Mouse (Mus musculus) bone marrow, adult 2 months (tissue): ENCODE results near the gene Tut7. TPM values are rescaled to one million over a fixed set of nuclear protein-coding genes. Genes with fewer than 3 reads are reported as not detected.

ENCODE experiments used
- H3K27ac ChIP-seq: fragments of 200-500 bp; 2 replicates; pipeline ENCODE4 v1.5.1; 2012; ENCODE audit warnings: low read depth, mild to moderate bottlenecking, control low read depth, inconsistent platforms, low read length; ENCODE audit not compliant: control insufficient read depth, poor library complexity, insufficient read depth
- H3K4me1 ChIP-seq: fragments of 200-500 bp; 2 replicates; pipeline ENCODE4 v1.6.1; 2011; ENCODE audit warnings: low read length; ENCODE audit not compliant: control insufficient read depth, insufficient read depth
- H3K4me3 ChIP-seq: fragments of 200-500 bp; replicated peaks from 2 replicates; pipeline ENCODE3; 2011; ENCODE audit warnings: mild to moderate bottlenecking, low read depth, low read length, control low read depth; ENCODE audit not compliant: control insufficient read depth
- CTCF ChIP-seq: fragments of 200-500 bp; IDR thresholded peaks from 2 replicates; pipeline ENCODE4 v1.5.1; 2011; ENCODE audit warnings: low read length, control low read depth; ENCODE audit not compliant: control insufficient read depth, insufficient read depth
- POLR2A ChIP-seq: fragments of 200-500 bp; IDR thresholded peaks from 2 replicates; pipeline ENCODE4 v1.6.1; 2011; ENCODE audit warnings: low read depth, mild to moderate bottlenecking, control low read depth, low read length, borderline replicate concordance; ENCODE audit not compliant: control insufficient read depth
- WGBS: fragments of 180-500 bp; shearing (Covaris S2); methylation state at CpG from one replicate; pipeline ENCODE4 v1.1.7; 2018; 5-methylcytosine and 5-hydroxymethylcytosine counted together
- polyA plus RNA-seq: library from polyadenylated mRNA; stranded (reverse); fragments of >200 nt; gene quantifications from 2 replicates; pipeline ENCODE4 v1.2.4, GENCODE M21; 2011; ENCODE audit warnings: low replicate concordance; ENCODE audit not compliant: missing spikeins, insufficient read depth, insufficient read length

The Tut7 gene
- polyA plus RNA-seq, 1 experiment, result 236 TPM

DNA sequence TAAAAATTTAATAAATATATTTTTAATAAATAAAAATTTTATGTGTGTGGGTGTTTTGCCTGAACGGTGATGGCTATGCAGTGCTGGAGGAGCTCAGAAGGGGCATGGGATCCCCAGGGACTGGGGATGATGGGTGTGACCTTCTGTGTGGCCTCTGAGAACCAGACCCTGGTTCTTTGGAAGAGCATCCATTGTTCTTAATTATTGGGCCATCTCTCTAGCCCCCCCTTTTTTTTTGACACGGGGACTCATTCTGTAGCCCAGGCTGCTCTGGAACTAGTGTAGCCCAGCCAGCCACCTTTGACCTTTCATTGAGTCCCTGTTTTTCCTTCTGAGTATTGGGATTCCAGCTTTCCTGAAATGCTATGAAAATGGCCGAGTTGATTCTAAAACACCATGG is 13.9 kb upstream of the Tut7 start:
- Histone ChIP-seq H3K4me1 (peaks cover 2% of the 10 kb centered on the region; the same call in 1 of the 2 replicates), H3K27ac (no peak overlapping the region), H3K4me3 (no peak overlapping the region)
- WGBS, result 76% methylated on average over 3 of the region's 3 CpGs
- TF ChIP-seq CTCF (no peak), POLR2A (no peak)

DNA sequence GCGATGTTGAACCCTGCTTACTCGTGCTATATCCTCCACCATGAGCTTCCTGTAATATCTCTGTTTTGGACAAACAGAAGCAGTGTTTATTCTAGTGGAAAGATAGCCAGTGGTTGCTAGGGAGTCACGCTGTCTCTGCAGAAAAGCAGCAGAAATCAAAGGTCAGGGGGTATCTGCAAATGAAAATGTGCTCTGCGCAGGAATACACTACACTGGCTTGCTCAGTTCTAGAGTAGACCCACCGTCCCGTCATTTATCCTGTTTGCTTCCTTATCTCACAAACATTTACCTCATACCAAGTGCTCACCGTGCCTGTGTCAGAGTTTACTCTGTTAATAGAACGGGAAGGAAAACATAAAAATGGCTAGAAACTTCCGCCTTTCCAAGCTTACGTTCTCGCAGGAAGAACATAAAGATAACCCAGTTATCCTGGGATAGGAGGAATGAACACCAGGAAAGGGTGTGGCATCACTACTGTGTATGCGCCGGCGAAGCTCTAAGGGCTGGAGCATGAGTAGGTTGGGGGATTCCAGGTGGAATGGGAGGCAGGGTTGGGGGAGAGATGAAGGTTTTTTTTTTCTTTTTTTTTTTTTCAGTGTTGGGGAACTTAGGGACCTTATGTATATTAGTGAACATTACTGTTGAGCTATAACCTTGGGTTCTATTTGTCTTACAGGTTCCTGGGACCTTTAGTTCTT is 13.3 kb upstream of the Tut7 start:
- no peak for TF ChIP-seq CTCF
- TF ChIP-seq POLR2A, result no peak
- Histone ChIP-seq H3K27ac (no peak overlapping the region), H3K4me1 (peaks cover 2% of the 10 kb centered on the region; the same call in 1 of the 2 replicates), H3K4me3 (no peak overlapping the region)
- WGBS, result 48% methylated on average over 14 of the region's 14 CpGs

DNA sequence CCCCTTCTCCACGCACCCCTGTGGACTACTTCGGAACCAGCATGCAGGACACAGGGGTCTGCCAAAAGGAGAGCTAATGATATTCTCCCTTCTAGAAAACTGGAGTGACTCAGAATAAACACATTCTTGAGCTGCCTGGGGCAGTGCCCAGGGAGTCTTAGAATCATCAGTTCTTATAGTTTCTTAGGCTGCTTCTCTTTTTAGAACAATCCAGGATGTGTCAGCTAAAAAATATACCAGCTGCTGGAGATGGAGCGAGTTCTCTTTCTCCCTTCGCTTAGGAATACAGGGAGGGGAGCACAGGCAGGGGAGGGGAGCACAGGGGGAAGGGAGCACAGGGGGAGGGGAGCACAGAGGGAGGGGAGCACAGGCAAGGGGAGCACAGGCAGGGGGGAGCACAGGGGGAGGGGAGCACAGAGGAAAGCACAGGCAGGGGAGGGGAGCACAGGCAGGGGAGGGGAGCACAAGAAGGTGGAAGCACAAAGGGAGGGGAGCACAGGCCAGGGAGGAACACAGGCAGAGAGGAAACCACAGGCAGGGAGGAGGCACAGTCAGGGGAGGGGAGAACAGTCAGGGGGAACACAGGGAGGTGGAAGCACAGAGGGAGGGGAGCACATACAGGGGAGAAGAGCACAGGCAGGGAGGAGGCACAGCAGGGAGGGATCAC is 12.0 kb upstream of the Tut7 start:
- no peak overlapping the region for H3K4me3 ChIP-seq
- 26% methylated on average over 4 of the region's 4 CpGs for WGBS
- no peak overlapping the region for H3K27ac ChIP-seq
- peaks cover 2% of the 10 kb centered on the region; the same call in 1 of the 2 replicates for H3K4me1 ChIP-seq
- TF ChIP-seq CTCF (no peak), POLR2A (no peak)

DNA sequence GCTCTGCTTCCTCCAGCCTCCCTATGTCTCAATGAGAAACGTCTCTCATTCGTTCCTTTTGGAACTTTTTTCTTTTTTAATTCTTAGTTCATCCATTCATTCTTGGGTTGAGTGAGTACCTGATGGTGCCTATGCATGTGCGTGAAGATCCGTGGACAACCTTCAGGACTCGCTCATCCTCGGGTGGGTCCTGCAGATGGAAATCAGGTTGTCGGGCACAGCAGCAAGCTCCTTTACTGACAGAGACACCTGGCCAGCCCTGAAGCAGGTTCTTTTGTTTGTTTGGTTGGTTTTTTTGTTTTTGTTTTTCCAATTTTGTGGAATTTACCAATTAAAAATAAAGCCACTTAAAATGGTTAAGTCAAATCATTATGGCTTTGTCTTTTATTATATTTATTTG is 9.9 kb upstream of the Tut7 start:
- Histone ChIP-seq H3K4me3 (no peak overlapping the region), H3K4me1 (peaks cover 2% of the 10 kb centered on the region; the same call in 1 of the 2 replicates), H3K27ac (no peak overlapping the region)
- no peak for TF ChIP-seq POLR2A
- TF ChIP-seq CTCF, result no peak
- WGBS, result 81% methylated on average over 7 of the region's 7 CpGs

DNA sequence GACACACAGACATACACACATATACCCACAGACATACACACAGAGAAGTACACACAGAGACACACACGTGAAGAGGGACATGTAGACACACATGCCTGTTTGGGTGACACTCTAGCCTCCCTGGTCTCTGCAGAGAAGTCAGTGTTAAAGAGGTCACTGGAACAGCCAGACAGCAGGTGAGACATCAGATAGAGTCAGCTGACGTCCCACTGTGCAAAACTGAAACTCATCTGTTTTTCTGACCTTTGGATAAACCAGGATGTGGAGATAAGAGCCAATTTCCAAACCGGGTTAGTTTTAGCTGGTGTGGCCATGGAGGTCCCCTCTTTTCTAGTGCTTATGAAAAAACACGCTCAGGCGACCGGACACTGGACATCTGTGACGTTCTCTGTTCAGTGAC is 9.5 kb upstream of the Tut7 start:
- 70% methylated on average over 7 of the region's 7 CpGs for WGBS
- TF ChIP-seq POLR2A (no peak), CTCF (no peak)
- no peak overlapping the region for H3K4me3 ChIP-seq
- H3K4me1 ChIP-seq, result peaks cover 2% of the 10 kb centered on the region; the same call in 1 of the 2 replicates
- no peak overlapping the region for H3K27ac ChIP-seq

DNA sequence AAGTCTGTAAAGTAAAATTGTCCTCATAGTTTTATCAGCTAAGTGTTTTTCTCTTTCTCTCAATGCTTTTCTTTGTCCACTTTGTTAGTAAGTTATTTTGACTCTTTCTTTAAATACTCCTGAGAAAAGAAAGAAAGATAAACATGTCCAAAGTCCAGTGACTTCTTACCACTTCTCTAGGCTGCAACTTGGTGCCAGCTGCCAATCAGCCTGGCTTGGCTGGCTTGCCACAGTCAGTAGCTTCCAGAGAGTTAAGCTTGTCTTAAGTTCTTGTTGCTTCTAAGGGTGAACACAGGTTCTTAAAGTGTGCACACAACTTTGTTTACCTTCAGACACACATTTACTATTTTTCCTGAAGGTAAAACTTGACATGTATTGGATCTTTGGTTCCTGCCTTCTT is 3.0 kb upstream of the Tut7 start:
- no peak for TF ChIP-seq POLR2A
- no peak for TF ChIP-seq CTCF
- H3K4me1 ChIP-seq, result no peaks in the 10 kb centered on the region; the same call in 1 of the 2 replicates
- no peak overlapping the region for H3K27ac ChIP-seq
- no peak overlapping the region for H3K4me3 ChIP-seq

DNA sequence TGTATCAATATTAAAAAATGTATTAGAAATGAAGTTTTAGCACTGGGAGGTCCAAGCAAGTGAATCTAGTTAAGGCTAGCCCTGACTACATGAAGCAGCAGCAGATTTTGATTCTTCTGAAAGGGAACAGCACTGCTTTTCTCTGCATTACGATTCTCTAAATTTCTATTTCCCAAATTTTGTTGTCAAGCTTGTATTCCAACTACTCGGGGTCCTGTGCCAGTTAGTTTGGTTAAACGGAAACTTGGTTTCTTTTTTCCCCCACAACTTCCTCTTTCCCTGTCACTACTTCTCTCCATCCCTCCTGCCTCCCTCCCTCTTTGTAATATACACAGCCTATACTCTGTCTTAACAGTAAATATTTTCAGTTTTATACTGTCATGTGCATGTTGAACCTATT is 2.1 kb downstream of the Tut7 start:
- WGBS, result 2% methylated on average over 3 of the region's 3 CpGs
- peaks cover 3% of the 10 kb centered on the region; the same call in 1 of the 2 replicates for H3K4me1 ChIP-seq
- H3K4me3 ChIP-seq, result peak overlapping the region; percentile 21
- no peak overlapping the region for H3K27ac ChIP-seq
- TF ChIP-seq POLR2A, result no peak
- TF ChIP-seq CTCF, result no peak

DNA sequence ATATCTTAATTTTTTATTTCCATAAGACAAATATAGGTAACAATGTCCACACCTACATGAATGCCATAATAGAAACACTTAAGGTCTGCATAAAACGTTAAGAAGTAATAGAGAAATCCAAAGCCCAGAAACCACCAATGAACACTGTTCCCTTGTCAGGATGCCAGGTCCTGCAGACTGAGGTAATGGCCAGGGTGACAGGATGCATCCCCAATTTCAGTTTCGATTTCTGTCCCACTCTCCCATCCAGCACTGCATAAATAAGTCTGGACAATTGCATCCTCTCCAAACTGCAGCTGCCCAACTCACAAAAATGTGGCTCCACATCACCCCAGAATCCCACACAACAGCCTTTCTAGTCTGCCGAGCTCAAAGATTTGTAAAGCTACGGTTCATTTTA is 2.8 kb downstream of the Tut7 start:
- peak overlapping the region; percentile 65 for H3K4me3 ChIP-seq

More for the DNA sequence above, 2.8 kb downstream of the Tut7 start:
- Histone ChIP-seq H3K4me1 (peaks cover 3% of the 10 kb centered on the region; the same call in 1 of the 2 replicates), H3K27ac (no peak overlapping the region)
- TF ChIP-seq CTCF (no peak), POLR2A (no peak)
- WGBS, result 7% methylated on average over 4 of the region's 4 CpGs
